Mouse (Mus musculus) forebrain, embryonic 14.5 days (tissue): ENCODE data around the gene Akt2. TPM values are rescaled to one million over a fixed set of nuclear protein-coding genes. Genes with fewer than 3 reads are reported as not detected.

Experiments
- ATAC-seq: fragments of 200-750 bp; cut with Nextera tagmentation; 2 replicates; pipeline ENCODE4 v1.8.0; 2017; ENCODE audit warnings: mild to moderate bottlenecking, moderate library complexity
- DNase-seq: peaks from one replicate; pipeline ENCODE4 v3.0.0-alpha.2; 2015; ENCODE audit warnings: low spot score
- H3K27ac ChIP-seq: fragments of 300-500 bp; sonication (generic); 2 replicates; pipeline ENCODE4 v1.5.1; 2014; ENCODE audit warnings: low read depth, mild to moderate bottlenecking, control low read depth, low read length, moderate library complexity
- H3K27me3 ChIP-seq: fragments of 300-500 bp; sonication (generic); replicated peaks from 2 replicates; pipeline ENCODE4 v1.6.1; 2014; ENCODE audit warnings: low read length, control low read depth, mixed read lengths; ENCODE audit not compliant: control insufficient read depth, insufficient read depth
- H3K36me3 ChIP-seq: fragments of 300-500 bp; sonication (generic); 2 replicates; pipeline ENCODE4 v1.6.1; 2014; ENCODE audit warnings: low read length, control low read depth; ENCODE audit not compliant: control insufficient read depth, insufficient read depth
- H3K4me1 ChIP-seq: fragments of 300-500 bp; sonication (generic); 2 replicates; pipeline ENCODE4 v1.6.1; 2014; ENCODE audit warnings: antibody characterized with exemption, low read length, control low read depth; ENCODE audit not compliant: control insufficient read depth, insufficient read depth
- H3K4me2 ChIP-seq: fragments of 300-500 bp; sonication (generic); 2 replicates; pipeline ENCODE4 v1.6.1; 2014; ENCODE audit warnings: mild to moderate bottlenecking, control low read depth, low read length
- H3K4me3 ChIP-seq: fragments of 300-500 bp; sonication (generic); 2 replicates; pipeline ENCODE4 v1.5.1; 2014; ENCODE audit warnings: low read depth, low read length, control low read depth
- H3K9ac ChIP-seq: fragments of 300-500 bp; sonication (generic); 2 replicates; pipeline ENCODE4 v1.6.1; 2014; ENCODE audit warnings: mild to moderate bottlenecking, low read length, control low read depth, moderate library complexity
- H3K9me3 ChIP-seq: fragments of 300-500 bp; sonication (generic); replicated peaks from 2 replicates; pipeline ENCODE4 v1.6.1; 2016; ENCODE audit warnings: low read length, control low read depth, mixed read lengths; ENCODE audit not compliant: control insufficient read depth
- WGBS: fragments of 180-500 bp; shearing (Covaris S2); extraction: QIAGEN DNeasy Blood & Tissue Kit; methylation state at CpG from one replicate; pipeline ENCODE4 v1.1.7; 2014; 5-methylcytosine and 5-hydroxymethylcytosine counted together
- polyA plus RNA-seq: library from polyadenylated mRNA; unstranded; fragments of >200 nt; fragmentation: Nextera tagmentation; extraction: Ambion mirVana; gene quantifications from 2 replicates; pipeline ENCODE4 v1.2.1, GENCODE M21; 2014

Gene Akt2
- polyA plus RNA-seq, 1 experiment from 2014 or later: 80.6 TPM

- Histone ChIP-seq H3K9me3 (no peaks in the 10 kb centered on the region), H3K27me3 (no peaks in the 10 kb centered on the region), H3K27ac (no peak overlapping the region), H3K4me2 (no peak overlapping the region), H3K4me1 (peaks cover 9% of the 10 kb centered on the region), H3K4me3 (no peak overlapping the region), H3K36me3 (peaks cover 20% of the 10 kb centered on the region), H3K9ac (no peak overlapping the region)
- DNase-seq: no peak
- ATAC-seq: no peak
- WGBS: 76% methylated on average over 5 of the region's 5 CpGs
These were observed 16.2 kb downstream of the Akt2 start for GRCm38 (mm10) chr7:27607580-27607979.

GRCm38 (mm10) chr7:27608130-27608529 lies 16.8 kb downstream of the Akt2 start:
- Histone ChIP-seq H3K4me3 (no peak overlapping the region), H3K27ac (no peak overlapping the region), H3K4me2 (no peak overlapping the region), H3K4me1 (peaks cover 12% of the 10 kb centered on the region), H3K9ac (no peak overlapping the region), H3K27me3 (no peaks in the 10 kb centered on the region), H3K9me3 (no peaks in the 10 kb centered on the region), H3K36me3 (peaks cover 20% of the 10 kb centered on the region)
- DNase-seq: no peak
- ATAC-seq: no peak
- 98% methylated on average over 3 of the region's 3 CpGs for WGBS

DNA sequence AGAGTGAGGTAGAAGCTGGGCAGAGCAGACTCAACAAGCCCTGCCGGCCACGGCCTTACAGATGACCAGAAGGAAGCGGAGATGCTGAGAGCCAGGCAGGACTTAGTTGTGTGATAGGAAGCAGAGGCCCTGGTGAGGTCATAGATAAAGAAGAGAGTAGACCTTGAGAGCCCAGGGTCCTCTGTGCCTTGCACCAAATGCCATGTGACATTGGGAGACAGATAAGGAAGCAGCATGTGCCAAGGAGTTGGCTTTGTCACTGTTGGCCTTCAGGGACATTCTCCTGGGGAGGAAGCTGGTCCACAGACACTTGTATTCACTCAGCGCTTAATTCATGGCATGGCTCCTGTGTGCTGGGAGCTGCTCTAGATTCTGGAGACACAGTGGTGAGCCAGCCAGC lies 17.9 kb downstream of the Akt2 start:
- peaks cover 24% of the 10 kb centered on the region for H3K4me1 ChIP-seq
- no peak overlapping the region for H3K9ac ChIP-seq
- H3K4me3 ChIP-seq: no peak overlapping the region
- H3K9me3 ChIP-seq: no peaks in the 10 kb centered on the region
- ATAC-seq (no peak), DNase-seq (no peak)
- no peaks in the 10 kb centered on the region for H3K27me3 ChIP-seq
- WGBS: 94% methylated on average over 4 of the region's 4 CpGs
- no peak overlapping the region for H3K27ac ChIP-seq
- H3K36me3 ChIP-seq: peaks cover 20% of the 10 kb centered on the region
- H3K4me2 ChIP-seq: no peak overlapping the region

DNA sequence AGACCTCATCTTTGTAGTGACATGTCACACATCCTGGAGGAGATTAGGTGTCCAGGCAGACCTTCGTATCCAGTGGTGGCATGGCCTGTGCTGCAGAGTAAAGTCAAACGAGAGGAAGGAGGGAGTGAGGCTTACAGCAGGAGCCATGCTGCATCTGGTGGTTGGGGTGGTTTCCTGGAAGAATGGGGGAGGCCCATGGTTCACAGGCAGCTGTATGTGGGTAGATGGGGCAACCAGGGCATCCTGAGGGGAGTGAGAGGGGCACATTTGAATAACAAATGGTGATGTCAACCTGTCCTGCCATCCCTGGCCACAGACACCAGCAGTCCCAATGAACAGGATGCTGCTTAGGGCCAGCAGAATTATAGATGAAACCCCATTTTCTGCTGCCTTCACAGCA lies 18.3 kb downstream of the Akt2 start:
- peaks cover 28% of the 10 kb centered on the region for H3K4me1 ChIP-seq
- H3K4me3 ChIP-seq: no peak overlapping the region
- H3K27me3 ChIP-seq: no peaks in the 10 kb centered on the region
- H3K9ac ChIP-seq: no peak overlapping the region
- H3K9me3 ChIP-seq: no peaks in the 10 kb centered on the region
- H3K36me3 ChIP-seq: peaks cover 20% of the 10 kb centered on the region
- H3K27ac ChIP-seq: no peak overlapping the region
- ATAC-seq (no peak), DNase-seq (no peak)
- 91% methylated on average over 2 of the region's 2 CpGs for WGBS
- H3K4me2 ChIP-seq: no peak overlapping the region

DNA sequence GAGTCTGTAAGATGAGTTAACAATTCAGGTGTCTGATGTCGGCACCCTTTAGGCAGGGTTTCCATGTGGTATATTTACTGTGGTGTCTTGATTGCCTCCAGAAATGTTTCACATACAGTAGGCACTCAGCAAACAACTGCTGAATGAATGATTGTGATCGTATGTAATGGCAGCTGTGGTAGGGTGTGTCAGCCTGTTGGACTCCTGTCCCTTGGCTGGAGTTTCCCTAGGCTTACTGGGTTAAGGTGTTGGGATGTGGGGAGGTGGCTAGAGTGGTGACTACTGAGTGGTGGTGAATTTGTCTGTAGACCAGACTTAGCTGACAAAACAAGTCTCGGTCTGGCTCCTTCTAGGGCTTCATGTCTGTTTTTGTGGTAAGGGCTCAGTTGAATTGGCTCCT lies 19.0 kb downstream of the Akt2 start:
- Histone ChIP-seq H3K27ac (0 out of 2 replicates have a peak overlapping the region, but pooled peaks have one; percentile 18), H3K4me3 (no peak overlapping the region)

DNA sequence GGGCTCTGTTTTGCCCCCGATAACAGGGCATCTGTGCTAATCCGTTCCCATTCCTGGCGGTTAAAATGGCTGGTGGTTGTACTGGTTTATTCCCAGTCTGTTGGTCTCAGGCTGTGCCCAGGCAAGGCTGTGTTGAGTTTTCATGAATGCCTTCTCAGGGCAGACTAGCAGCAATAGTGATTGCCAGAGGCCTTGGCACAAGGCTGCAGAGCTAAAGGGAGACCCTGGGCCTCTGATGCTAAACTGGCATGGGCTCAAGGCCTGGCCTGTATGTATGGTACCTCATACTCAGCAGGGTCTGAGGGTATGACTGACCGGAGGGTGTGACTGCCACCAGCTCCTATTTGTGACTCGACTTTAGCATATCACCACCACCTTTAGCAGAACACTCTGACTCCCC lies 19.5 kb downstream of the Akt2 start:
- H3K9me3 ChIP-seq: no peaks in the 10 kb centered on the region
- H3K9ac ChIP-seq: no peak overlapping the region
- no peak overlapping the region for H3K4me3 ChIP-seq
- peaks cover 21% of the 10 kb centered on the region for H3K36me3 ChIP-seq
- peaks cover 24% of the 10 kb centered on the region for H3K4me1 ChIP-seq
- DNase-seq: no peak
- WGBS: 91% methylated on average over 5 of the region's 5 CpGs
- no peak for ATAC-seq
- H3K27ac ChIP-seq: 0 out of 2 replicates have a peak overlapping the region, but pooled peaks have one; percentile 18
- H3K27me3 ChIP-seq: no peaks in the 10 kb centered on the region
- H3K4me2 ChIP-seq: no peak overlapping the region

More for the DNA sequence above, 19.0 kb downstream of the Akt2 start:
- Histone ChIP-seq H3K4me2 (no peak overlapping the region), H3K27me3 (no peaks in the 10 kb centered on the region), H3K4me1 (peaks cover 29% of the 10 kb centered on the region), H3K9ac (no peak overlapping the region), H3K9me3 (no peaks in the 10 kb centered on the region), H3K36me3 (peaks cover 20% of the 10 kb centered on the region)
- ATAC-seq (no peak), DNase-seq (no peak)
- WGBS: 95% methylated on average over 3 of the region's 3 CpGs

DNA sequence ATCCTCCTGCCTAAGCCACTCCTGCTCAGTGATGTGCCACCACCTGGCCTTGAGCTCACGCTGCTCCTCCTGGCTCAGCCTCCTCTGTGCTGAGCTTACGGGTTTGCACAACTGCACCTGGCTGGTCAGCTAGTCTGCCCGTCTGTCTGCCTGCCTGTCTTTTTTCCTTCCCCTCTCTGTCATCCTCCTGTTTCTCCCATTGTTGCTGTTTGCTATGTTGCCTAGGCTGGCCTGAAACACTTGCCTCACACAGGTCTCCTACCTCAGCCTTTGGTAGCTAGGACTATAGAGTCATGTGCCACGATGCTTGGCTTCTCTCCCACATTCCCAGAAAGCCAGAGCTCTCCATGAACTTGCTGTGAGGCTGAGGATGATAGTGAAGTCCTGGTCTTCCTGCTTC lies 21.6 kb downstream of the Akt2 start:
- no peaks in the 10 kb centered on the region for H3K9me3 ChIP-seq
- WGBS: 58% methylated on average over 4 of the region's 4 CpGs
- no peak overlapping the region for H3K4me3 ChIP-seq
- peak overlapping the region; percentile 91 for H3K27ac ChIP-seq
- peak overlapping the region; percentile 26; the same call in 1 of the 2 replicates for H3K4me2 ChIP-seq
- H3K36me3 ChIP-seq: peaks cover 40% of the 10 kb centered on the region
- no peak for ATAC-seq
- peaks cover 22% of the 10 kb centered on the region for H3K4me1 ChIP-seq
- no peaks in the 10 kb centered on the region for H3K27me3 ChIP-seq
- no peak for DNase-seq
- 0 out of 2 replicates have a peak overlapping the region, but pooled peaks have one; percentile 13 for H3K9ac ChIP-seq

DNA sequence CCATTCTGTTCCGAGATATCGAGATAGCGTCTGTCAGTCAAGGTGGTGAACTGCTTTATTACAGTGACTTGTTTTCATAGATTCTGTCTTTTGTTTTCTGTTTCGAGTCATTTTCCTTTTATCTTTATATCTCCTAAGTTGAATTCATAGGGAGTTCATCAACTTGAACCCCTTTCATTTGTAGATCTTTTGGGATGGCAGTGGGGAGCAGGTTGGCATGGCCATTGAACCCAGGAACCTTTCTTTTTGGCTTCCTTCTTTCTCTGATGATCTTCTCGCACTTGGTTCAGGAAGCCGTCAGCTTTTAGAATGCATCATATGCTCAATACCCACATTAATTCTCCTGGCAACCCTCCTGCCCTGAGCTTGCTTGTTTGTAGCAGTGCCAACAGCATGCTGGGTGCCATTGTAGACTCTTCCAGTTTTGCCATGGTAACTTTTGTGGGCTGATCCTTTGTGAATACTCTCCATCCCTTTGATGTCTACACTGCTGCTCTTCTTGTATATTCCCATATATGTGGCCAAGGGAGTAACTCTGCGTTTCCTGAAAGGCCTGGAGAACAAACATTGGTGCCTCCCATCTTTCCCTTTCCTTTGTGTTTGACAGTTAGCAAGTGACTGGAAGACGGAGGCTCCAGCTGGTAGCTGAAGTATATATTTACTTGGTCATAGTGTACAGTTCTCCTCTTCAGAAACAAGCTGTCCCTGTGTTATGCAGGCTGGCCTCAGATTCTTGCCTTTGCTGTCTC lies 22.6 kb downstream of the Akt2 start:
- H3K36me3 ChIP-seq: peaks cover 49% of the 10 kb centered on the region
- ATAC-seq: peak; percentile 84
- H3K4me2 ChIP-seq: peak overlapping the region; percentile 26

DNA sequence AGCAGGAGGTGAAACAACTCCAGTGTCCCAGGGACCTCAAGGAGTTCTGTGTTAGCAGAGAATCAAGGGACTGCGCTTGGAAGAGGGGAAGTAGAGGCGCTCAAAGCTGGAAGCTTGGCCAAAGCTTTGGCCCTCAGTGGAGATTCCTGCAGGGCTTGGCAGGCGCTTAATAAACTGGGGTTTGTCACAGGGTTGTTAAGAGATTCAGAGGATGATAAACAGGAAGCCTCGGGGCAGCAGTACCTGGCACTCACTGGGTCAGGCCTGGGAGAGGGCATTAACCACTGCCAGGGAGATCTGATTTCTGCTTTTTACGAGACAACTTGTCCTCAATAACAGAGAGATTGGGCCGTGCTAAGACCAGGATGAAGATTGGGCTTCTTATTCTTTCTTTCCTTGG lies 29.7 kb downstream of the Akt2 start:
- H3K27ac ChIP-seq: no peak overlapping the region
- no peak for DNase-seq

More for the DNA sequence above, 22.6 kb downstream of the Akt2 start:
- Histone ChIP-seq H3K9ac (0 out of 2 replicates have a peak overlapping the region, but pooled peaks have one; percentile 25), H3K27ac (peak overlapping the region; percentile 91), H3K27me3 (no peaks in the 10 kb centered on the region), H3K9me3 (no peaks in the 10 kb centered on the region), H3K4me3 (no peak overlapping the region), H3K4me1 (peaks cover 22% of the 10 kb centered on the region)
- peak; percentile 92 for DNase-seq
- WGBS: 24% methylated on average over 8 of the region's 8 CpGs

More for the DNA sequence above, 29.7 kb downstream of the Akt2 start:
- Histone ChIP-seq H3K36me3 (peaks cover 81% of the 10 kb centered on the region), H3K4me3 (no peak overlapping the region), H3K4me1 (no peaks in the 10 kb centered on the region), H3K27me3 (no peaks in the 10 kb centered on the region), H3K4me2 (no peak overlapping the region), H3K9ac (no peak overlapping the region), H3K9me3 (no peaks in the 10 kb centered on the region)
- ATAC-seq: no peak
- WGBS: 80% methylated on average over 6 of the region's 6 CpGs
